Mouse (Mus musculus) small intestine, adult 2 months (tissue): ENCODE data around the gene Mtcl1.

Experiments used
- CTCF ChIP-seq: fragments of 200-500 bp; IDR thresholded peaks from 2 replicates; pipeline ENCODE4 v1.5.1; 2012; ENCODE audit warnings: low read depth, mild to moderate bottlenecking, control low read depth, inconsistent platforms, low read length, moderate library complexity, mixed read lengths; ENCODE audit not compliant: insufficient replicate concordance, insufficient read length; ENCODE audit errors: extremely low read depth
- POLR2A ChIP-seq: fragments of 200-500 bp; IDR thresholded peaks from 2 replicates; pipeline ENCODE4 v1.6.1; 2012; ENCODE audit warnings: low read depth, mild to moderate bottlenecking, control low read depth, inconsistent platforms, low read length, moderate library complexity

GRCm38 (mm10) chr17:66346378-66346777, 103.2 kb downstream of the Mtcl1 start:
- TF ChIP-seq POLR2A (no peak), CTCF (no peak)
